Mouse (Mus musculus) liver, adult 2 months (tissue): ENCODE data around the gene Klhdc8b.

Experiments used
- CTCF ChIP-seq: fragments of 200-500 bp; IDR thresholded peaks from 2 replicates; pipeline ENCODE4 v1.5.1; 2011; ENCODE audit warnings: low read depth, low read length, control low read depth
- POLR2A ChIP-seq: fragments of 200-500 bp; IDR thresholded peaks from 2 replicates; pipeline ENCODE4 v1.6.1; 2011; ENCODE audit warnings: low read length, control low read depth; ENCODE audit not compliant: insufficient read depth; ENCODE audit errors: extremely low read depth

DNA sequence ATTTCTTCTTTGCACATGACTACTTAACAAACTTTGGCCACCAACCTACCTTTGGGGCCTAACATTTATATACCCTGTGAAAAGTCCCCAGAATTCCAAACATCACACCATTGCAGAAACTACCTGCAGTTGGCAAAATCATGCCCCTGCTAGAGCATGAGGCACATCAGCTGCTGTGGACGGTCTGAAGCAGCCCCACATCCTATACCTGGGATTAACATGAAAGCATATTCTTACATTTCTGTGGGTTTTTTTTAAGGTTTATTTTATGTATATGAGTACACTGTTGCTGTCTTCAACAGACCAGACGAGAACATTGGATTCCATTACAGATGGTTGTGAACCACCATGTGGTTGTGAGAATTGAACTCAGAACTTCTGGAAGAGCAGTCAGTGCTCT, 4.8 kb upstream of the Klhdc8b start:
- TF ChIP-seq CTCF = no peak
- no peak for TF ChIP-seq POLR2A
